Mouse (Mus musculus) kidney, postnatal 0 days (tissue): Measurements from ENCODE around the gene Cttnbp2. TPM values are rescaled to one million over a fixed set of nuclear protein-coding genes. Genes with fewer than 3 reads are reported as not detected.

ENCODE experiments used
- ATAC-seq: fragments of 200-750 bp; cut with Nextera tagmentation; replicated peaks from 2 replicates; pipeline ENCODE4 v1.8.0; 2017; ENCODE audit warnings: low read depth, moderate number of reproducible peaks, moderate TSS enrichment, moderate library complexity; ENCODE audit not compliant: low FRiP score
- DNase-seq: peaks from one replicate; pipeline ENCODE4 v3.0.0-alpha.2; 2016; ENCODE audit warnings: low spot score
- H3K27ac ChIP-seq: fragments of 300-500 bp; sonication (generic); 2 replicates; pipeline ENCODE4 v1.5.1; 2014; ENCODE audit warnings: mild to moderate bottlenecking
- H3K27me3 ChIP-seq: fragments of 300-500 bp; sonication (generic); 2 replicates; pipeline ENCODE4 v1.6.1; 2014; ENCODE audit warnings: low read length, mixed read lengths; ENCODE audit not compliant: insufficient read depth
- H3K36me3 ChIP-seq: fragments of 300-500 bp; sonication (generic); 2 replicates; pipeline ENCODE4 v1.6.1; 2014; ENCODE audit warnings: low read length, mixed read lengths; ENCODE audit not compliant: insufficient read depth
- H3K4me1 ChIP-seq: fragments of 300-500 bp; sonication (generic); replicated peaks from 2 replicates; pipeline ENCODE4 v1.6.1; 2014; ENCODE audit warnings: antibody characterized with exemption, low read length, mixed read lengths; ENCODE audit not compliant: insufficient read depth
- H3K4me2 ChIP-seq: fragments of 300-500 bp; sonication (generic); 2 replicates; pipeline ENCODE4 v1.6.1; 2014; ENCODE audit warnings: mild to moderate bottlenecking, low read length, moderate library complexity, mixed read lengths
- H3K4me3 ChIP-seq: fragments of 300-500 bp; sonication (generic); replicated peaks from 2 replicates; pipeline ENCODE4 v1.5.1; 2014; ENCODE audit warnings: low read depth, low read length
- H3K9ac ChIP-seq: fragments of 300-500 bp; sonication (generic); 2 replicates; pipeline ENCODE4 v1.6.1; 2014; ENCODE audit warnings: low read depth, low read length
- H3K9me3 ChIP-seq: fragments of 300-500 bp; sonication (generic); replicated peaks from 2 replicates; pipeline ENCODE4 v1.6.1; 2016; ENCODE audit warnings: low read length, inconsistent platforms, mixed read lengths
- CTCF ChIP-seq: IDR thresholded peaks from 2 replicates; pipeline ENCODE4 v1.5.1; 2016; ENCODE audit warnings: antibody characterized with exemption, low read depth, mild to moderate bottlenecking, moderate library complexity
- WGBS: fragments of 180-500 bp; shearing (Covaris S2); extraction: QIAGEN DNeasy Blood & Tissue Kit; methylation state at CpG from one replicate; pipeline ENCODE4 v1.1.7; 2014; 5-methylcytosine and 5-hydroxymethylcytosine counted together
- polyA plus RNA-seq: library from polyadenylated mRNA; unstranded; fragments of >200 nt; fragmentation: Nextera tagmentation; extraction: Ambion mirVana; gene quantifications from 2 replicates; pipeline ENCODE4 v1.2.1, GENCODE M21; 2015

Cttnbp2 gene
- polyA plus RNA-seq, 1 experiment from 2014 or later: 14.3 TPM

DNA sequence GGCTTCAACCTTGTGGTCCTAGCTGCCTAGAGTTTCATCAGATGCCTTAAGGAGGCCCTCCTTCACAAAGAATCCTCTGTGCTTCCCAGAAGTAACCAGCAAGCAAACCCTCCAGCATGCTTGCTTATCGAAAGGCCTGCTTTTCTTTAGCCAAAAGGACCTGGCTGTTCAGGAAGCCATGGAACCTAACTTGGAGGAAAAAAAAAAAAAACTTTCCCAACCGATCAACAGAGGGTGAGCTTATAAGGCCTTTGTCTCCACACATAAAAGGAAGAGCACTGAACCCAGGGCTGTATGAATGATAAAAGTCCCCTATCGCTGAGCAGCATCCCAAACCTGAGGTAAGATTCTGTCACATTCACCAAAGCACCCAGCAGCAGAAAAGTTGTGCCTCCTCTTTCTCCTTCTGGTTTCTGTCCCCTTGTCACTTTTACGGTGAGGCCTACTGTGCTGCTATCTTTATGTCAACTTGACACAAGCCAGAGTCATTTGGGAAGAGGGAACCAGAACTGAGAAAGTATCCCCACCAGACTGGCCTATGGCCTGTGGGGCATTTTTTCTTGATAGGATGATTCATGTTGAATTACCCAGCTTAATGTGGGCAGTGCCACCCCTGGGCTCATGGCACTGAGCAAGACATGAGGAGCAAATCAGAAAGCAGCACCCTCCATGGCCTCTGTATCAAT, 78.4 kb downstream of the Cttnbp2 start:
- TF ChIP-seq CTCF: no peak
- Histone ChIP-seq H3K4me3 (no peak overlapping the region), H3K4me2 (no peak overlapping the region), H3K9me3 (no peaks in the 10 kb centered on the region), H3K27ac (no peak overlapping the region), H3K4me1 (0 out of 2 replicates have a peak, but pooled peaks cover 3% of the 10 kb centered on the region), H3K27me3 (no peaks in the 10 kb centered on the region), H3K9ac (no peak overlapping the region), H3K36me3 (peaks cover 3% of the 10 kb centered on the region; the same call in 1 of the 2 replicates)
- no peak for ATAC-seq
- DNase-seq: no peak
- WGBS: 67% methylated on average over 4 of the region's 4 CpGs

DNA sequence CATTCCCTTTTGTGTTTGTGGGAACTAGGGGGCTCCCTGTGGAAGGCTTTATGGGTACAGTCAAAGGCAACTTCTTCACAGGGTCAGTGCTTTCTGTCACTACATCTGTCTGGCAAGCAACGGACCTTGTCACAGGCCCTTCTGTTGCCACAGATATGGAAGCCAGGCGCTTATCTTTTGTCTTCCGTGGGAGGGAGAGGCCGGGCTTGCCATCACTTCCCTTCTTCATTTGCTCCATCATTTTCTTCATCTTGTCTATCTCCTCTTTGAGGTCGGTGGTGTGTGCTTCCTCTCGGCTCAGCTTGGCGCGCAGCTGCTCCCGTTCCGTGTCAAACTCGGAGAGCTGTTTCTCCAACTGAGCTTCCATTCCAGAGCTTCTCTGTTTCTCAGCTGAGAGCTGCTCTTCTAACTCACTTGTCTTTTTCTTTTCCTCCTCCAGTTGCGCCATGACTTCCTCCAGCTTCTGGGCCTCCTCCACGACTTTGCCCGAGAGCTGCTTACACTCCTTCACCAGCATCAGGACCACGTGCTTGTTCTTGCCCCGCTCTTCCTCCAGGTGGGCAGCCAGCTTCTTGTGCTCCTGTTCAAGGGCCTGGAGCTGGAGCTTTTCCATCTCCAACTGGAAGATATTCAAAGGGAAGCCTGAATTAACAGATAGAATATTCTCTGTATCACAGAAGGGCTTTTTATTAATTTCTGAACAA, 79.7 kb downstream of the Cttnbp2 start:
- Histone ChIP-seq H3K4me2 (no peak overlapping the region), H3K27ac (no peak overlapping the region), H3K4me3 (no peak overlapping the region), H3K36me3 (peaks cover 3% of the 10 kb centered on the region; the same call in 1 of the 2 replicates), H3K4me1 (0 out of 2 replicates have a peak, but pooled peaks cover 3% of the 10 kb centered on the region), H3K9ac (no peak overlapping the region), H3K27me3 (no peaks in the 10 kb centered on the region), H3K9me3 (no peaks in the 10 kb centered on the region)
- DNase-seq (no peak), ATAC-seq (no peak)
- 86% methylated on average over 16 of the region's 16 CpGs for WGBS
- no peak for TF ChIP-seq CTCF

DNA sequence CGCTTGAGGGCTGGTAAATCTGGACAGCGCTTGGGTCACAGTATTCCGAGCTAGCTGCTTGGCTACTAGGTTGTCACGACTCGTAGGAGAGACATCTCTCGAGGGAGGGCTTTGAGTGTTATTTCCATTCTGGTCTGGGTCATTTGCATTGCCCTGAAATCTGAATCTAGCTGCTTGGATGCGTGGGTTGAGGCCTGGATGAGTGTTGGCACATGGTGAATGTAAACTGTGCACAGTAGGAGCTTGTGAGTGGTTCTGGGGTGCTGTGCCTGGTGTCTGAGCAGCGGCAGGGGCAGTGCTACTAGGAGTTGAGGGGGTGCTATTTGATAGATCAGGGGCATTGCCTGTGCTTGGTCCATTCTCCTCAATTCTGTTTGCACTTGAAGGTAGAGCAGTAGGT, 80.3 kb downstream of the Cttnbp2 start:
- H3K27ac ChIP-seq: no peak overlapping the region
- H3K36me3 ChIP-seq: peaks cover 3% of the 10 kb centered on the region; the same call in 1 of the 2 replicates
- ATAC-seq (no peak), DNase-seq (no peak)
- no peaks in the 10 kb centered on the region for H3K27me3 ChIP-seq
- no peaks in the 10 kb centered on the region for H3K9me3 ChIP-seq
- H3K4me3 ChIP-seq: no peak overlapping the region
- WGBS: 86% methylated on average over 8 of the region's 8 CpGs
- no peak for TF ChIP-seq CTCF
- no peak overlapping the region for H3K4me2 ChIP-seq
- H3K9ac ChIP-seq: no peak overlapping the region
- 0 out of 2 replicates have a peak, but pooled peaks cover 3% of the 10 kb centered on the region for H3K4me1 ChIP-seq

DNA sequence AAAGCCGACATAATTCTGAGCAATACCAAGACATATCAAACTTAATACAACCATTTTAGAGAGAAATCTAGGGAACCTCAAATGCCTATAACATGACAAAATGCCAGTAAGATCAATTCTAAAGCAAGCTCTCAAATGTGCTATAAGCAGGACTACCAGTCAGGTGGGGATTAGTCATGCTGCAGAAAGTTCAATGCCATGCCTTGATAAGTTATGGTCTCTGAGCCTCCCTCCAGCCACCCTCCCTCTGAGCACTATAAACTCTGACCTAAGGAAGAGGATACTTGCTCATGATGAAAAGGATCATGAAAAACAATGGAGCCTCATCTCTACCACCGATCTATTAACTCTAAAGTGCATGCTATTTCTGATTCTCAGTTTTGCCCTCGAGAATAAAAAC, 82.3 kb downstream of the Cttnbp2 start:
- no peak for TF ChIP-seq CTCF
- Histone ChIP-seq H3K9me3 (no peaks in the 10 kb centered on the region), H3K27me3 (no peaks in the 10 kb centered on the region), H3K4me2 (no peak overlapping the region), H3K4me1 (0 out of 2 replicates have a peak, but pooled peaks cover 3% of the 10 kb centered on the region), H3K9ac (no peak overlapping the region), H3K36me3 (peaks cover 3% of the 10 kb centered on the region; the same call in 1 of the 2 replicates), H3K4me3 (no peak overlapping the region), H3K27ac (no peak overlapping the region)
- DNase-seq (no peak), ATAC-seq (no peak)
- 71% methylated on average over 3 of the region's 3 CpGs for WGBS

DNA sequence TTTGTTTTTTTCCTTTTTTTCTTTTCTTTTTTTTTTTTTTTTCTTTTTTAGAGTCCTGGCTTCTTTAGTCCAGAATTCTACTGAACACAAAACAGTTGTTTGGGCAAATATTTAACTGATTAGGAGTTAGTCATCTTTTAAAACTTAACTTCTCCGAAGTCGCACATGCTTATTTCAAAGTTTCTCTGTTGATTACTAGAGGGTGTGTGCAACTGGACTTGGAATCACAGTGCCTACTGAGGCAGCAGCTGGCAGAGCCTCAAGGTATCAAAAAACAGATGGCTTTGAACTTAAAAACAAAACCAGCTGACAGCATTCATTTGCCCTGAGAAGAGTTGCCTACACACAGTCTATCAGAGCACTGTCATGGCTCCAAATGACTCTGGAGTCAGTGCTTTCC, 82.8 kb downstream of the Cttnbp2 start:
- Histone ChIP-seq H3K27ac (no peak overlapping the region), H3K4me3 (no peak overlapping the region), H3K4me2 (no peak overlapping the region), H3K36me3 (peaks cover 3% of the 10 kb centered on the region; the same call in 1 of the 2 replicates), H3K4me1 (0 out of 2 replicates have a peak, but pooled peaks cover 3% of the 10 kb centered on the region), H3K27me3 (no peaks in the 10 kb centered on the region), H3K9ac (no peak overlapping the region), H3K9me3 (no peaks in the 10 kb centered on the region)
- WGBS: 70% methylated on average over 2 of the region's 2 CpGs
- DNase-seq (no peak), ATAC-seq (no peak)
- TF ChIP-seq CTCF: no peak

DNA sequence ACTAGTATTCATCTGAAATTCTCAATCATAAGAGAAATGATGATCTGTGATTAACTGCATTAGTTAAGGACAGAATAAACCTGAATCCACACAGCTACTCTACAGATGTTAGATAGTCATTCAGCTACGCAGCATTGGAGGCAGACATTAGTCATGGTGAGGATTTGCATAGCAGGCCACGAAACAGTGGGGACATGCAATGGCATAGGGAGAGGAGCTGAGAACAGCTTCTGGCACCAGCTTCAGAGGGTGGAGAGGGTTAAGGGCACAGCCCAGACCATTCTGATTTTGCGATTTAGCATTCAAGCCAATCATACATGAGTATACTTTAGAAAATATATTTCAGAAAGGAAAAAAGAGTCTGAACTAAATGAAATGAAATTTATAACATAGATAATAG, 84.6 kb downstream of the Cttnbp2 start:
- DNase-seq: no peak
- no peak overlapping the region for H3K9ac ChIP-seq

More for the DNA sequence above, 84.6 kb downstream of the Cttnbp2 start:
- no peaks in the 10 kb centered on the region for H3K27me3 ChIP-seq
- no peak overlapping the region for H3K27ac ChIP-seq
- ATAC-seq: no peak
- no peaks in the 10 kb centered on the region for H3K9me3 ChIP-seq
- no peak overlapping the region for H3K4me3 ChIP-seq
- no peak for TF ChIP-seq CTCF
- WGBS: 83% methylated on average over 3 of the region's 3 CpGs
- no peak overlapping the region for H3K4me2 ChIP-seq
- H3K36me3 ChIP-seq: peaks cover 3% of the 10 kb centered on the region; the same call in 1 of the 2 replicates
- H3K4me1 ChIP-seq: 0 out of 2 replicates have a peak, but pooled peaks cover 3% of the 10 kb centered on the region
